Mouse (Mus musculus) MEL (cell line): ENCODE measurements at regions not wholly inside any gene's neighbourhood (a gene's known extent, or its start where the extent isn't known, plus 50 kb on each side); places are given as distances from the start of the nearest gene placed in this dataset.

Experiments used
- DNase-seq: peaks from one replicate; pipeline ENCODE4 v3.0.0; 2011; ENCODE audit warnings: low read depth, low spot score
- H3K27ac ChIP-seq: 2 replicates; pipeline ENCODE4 v1.5.1; 2012; ENCODE audit warnings: low read depth, mild to moderate bottlenecking, control low read depth, low read length, moderate library complexity; ENCODE audit not compliant: control insufficient read depth
- H3K27me3 ChIP-seq, 2 experiments: fragments of 150-350 bp in 1 of 2; sonication (generic) in 1 of 2; 2 replicates each; pipeline ENCODE4 v1.6.1; 2012; ENCODE audit warnings: low read length in 2 of 2, mild to moderate bottlenecking in 2 of 2, improper control_type of control experiment in 1 of 2, moderate library complexity in 1 of 2; ENCODE audit not compliant: insufficient read depth in 2 of 2, control insufficient read depth in 1 of 2
- H3K36me3 ChIP-seq, 2 experiments: 2 replicates each; pipeline ENCODE4 v1.6.1; 2012 to 2014; ENCODE audit warnings: low read length in 2 of 2, improper control_type of control experiment in 1 of 2, inconsistent platforms in 1 of 2, mild to moderate bottlenecking in 1 of 2; ENCODE audit not compliant: insufficient read depth in 2 of 2, control insufficient read depth in 1 of 2
- H3K4me1 ChIP-seq, 2 experiments: fragments of 150-350 bp in 1 of 2; sonication (generic) in 1 of 2; 2 replicates each; pipeline ENCODE4 v1.6.1; 2012; ENCODE audit warnings: low read length in 2 of 2, improper control_type of control experiment in 1 of 2, mild to moderate bottlenecking in 1 of 2; ENCODE audit not compliant: insufficient read depth in 2 of 2, control insufficient read depth in 1 of 2
- H3K4me3 ChIP-seq, 2 experiments: fragments of 150-350 bp in 1 of 2; sonication (generic) in 1 of 2; 2 replicates each; pipeline ENCODE4 v1.5.1; 2012; ENCODE audit warnings: low read depth in 2 of 2, low read length in 2 of 2, mild to moderate bottlenecking in 2 of 2, moderate library complexity in 2 of 2, control low read depth in 1 of 2, improper control_type of control experiment in 1 of 2; ENCODE audit not compliant: control insufficient read depth in 1 of 2, insufficient read depth in 1 of 2
- H3K79me2 ChIP-seq: 2 replicates; pipeline ENCODE4 v1.6.1; 2012; ENCODE audit warnings: mild to moderate bottlenecking, low read length, moderate library complexity; ENCODE audit not compliant: control insufficient read depth, poor library complexity, insufficient read depth
- H3K9ac ChIP-seq: 2 replicates; pipeline ENCODE4 v1.6.1; 2012; ENCODE audit warnings: low read depth, mild to moderate bottlenecking, control low read depth, low read length, moderate library complexity; ENCODE audit not compliant: control insufficient read depth, poor library complexity, severe bottlenecking
- H3K9me3 ChIP-seq: fragments of 150-350 bp; sonication (generic); replicated peaks from 2 replicates; pipeline ENCODE4 v1.6.1; 2012; ENCODE audit warnings: mild to moderate bottlenecking, low read length, improper control_type of control experiment, moderate library complexity; ENCODE audit not compliant: insufficient read depth
- CHD1 ChIP-seq: IDR thresholded peaks from 2 replicates; pipeline ENCODE4 v1.6.1; 2012; ENCODE audit warnings: low read depth, mild to moderate bottlenecking, inconsistent platforms, low read length, improper control_type of control experiment
- ELF1 ChIP-seq: IDR thresholded peaks from 2 replicates; pipeline ENCODE4 v1.6.1; 2014; ENCODE audit warnings: low read depth, mild to moderate bottlenecking, inconsistent platforms, low read length, improper control_type of control experiment, moderate library complexity
- EP300 ChIP-seq, 2 experiments: IDR thresholded peaks; 2 replicates each; pipeline ENCODE4 v1.6.1; 2011; ENCODE audit warnings: improper control_type of control experiment in 2 of 2, low read length in 2 of 2, low read depth in 1 of 2, mild to moderate bottlenecking in 1 of 2
- GABPA ChIP-seq: IDR thresholded peaks from 2 replicates; pipeline ENCODE4 v1.6.1; 2012; ENCODE audit warnings: low read depth, mild to moderate bottlenecking, inconsistent platforms, low read length, improper control_type of control experiment, moderate library complexity
- MAX ChIP-seq: IDR thresholded peaks from 2 replicates; pipeline ENCODE4 v1.6.1; 2011; ENCODE audit warnings: low read length, improper control_type of control experiment
- MEF2A ChIP-seq: IDR thresholded peaks from 2 replicates; pipeline ENCODE4 v1.6.1; 2014; ENCODE audit warnings: low read depth, mild to moderate bottlenecking, inconsistent platforms, low read length, improper control_type of control experiment; ENCODE audit not compliant: poor library complexity, insufficient replicate concordance, severe bottlenecking; ENCODE audit errors: extremely low read depth
- MXI1 ChIP-seq: IDR thresholded peaks from 2 replicates; pipeline ENCODE4 v1.6.1; 2011; ENCODE audit warnings: mild to moderate bottlenecking, low read depth, low read length, improper control_type of control experiment
- MYC ChIP-seq: IDR thresholded peaks from 2 replicates; pipeline ENCODE4 v1.6.1; 2011; ENCODE audit warnings: low read depth, mild to moderate bottlenecking, low read length, improper control_type of control experiment, moderate library complexity
- NELFE ChIP-seq: IDR thresholded peaks from 2 replicates; pipeline ENCODE4 v1.6.1; 2011; ENCODE audit warnings: low read depth, low read length, improper control_type of control experiment
- RAD21 ChIP-seq: IDR thresholded peaks from 2 replicates; pipeline ENCODE4 v1.6.1; 2011; ENCODE audit warnings: mild to moderate bottlenecking, low read depth, low read length, improper control_type of control experiment
- SMC3 ChIP-seq: IDR thresholded peaks from 2 replicates; pipeline ENCODE4 v1.6.1; 2011; ENCODE audit warnings: low read depth, low read length, improper control_type of control experiment
- TAL1 ChIP-seq: IDR thresholded peaks from 2 replicates; pipeline ENCODE4 v1.6.1; 2012; ENCODE audit warnings: mild to moderate bottlenecking, inconsistent platforms, low read length, moderate library complexity, mixed read lengths
- TCF12 ChIP-seq: IDR thresholded peaks from 2 replicates; pipeline ENCODE4 v1.6.1; 2014; ENCODE audit warnings: low read depth, mild to moderate bottlenecking, inconsistent platforms, low read length, improper control_type of control experiment, moderate library complexity
- UBTF ChIP-seq: IDR thresholded peaks from 2 replicates; pipeline ENCODE4 v1.6.1; 2012; ENCODE audit warnings: low read depth, mild to moderate bottlenecking, inconsistent platforms, low read length, improper control_type of control experiment, moderate library complexity, borderline replicate concordance; ENCODE audit not compliant: insufficient read depth
- USF1 ChIP-seq: IDR thresholded peaks from 2 replicates; pipeline ENCODE4 v1.6.1; 2014; ENCODE audit warnings: low read depth, mild to moderate bottlenecking, inconsistent platforms, low read length, improper control_type of control experiment, moderate library complexity
- ZC3H11A ChIP-seq: IDR thresholded peaks from 2 replicates; pipeline ENCODE4 v1.6.1; 2012; ENCODE audit warnings: low read depth, mild to moderate bottlenecking, inconsistent platforms, low read length, improper control_type of control experiment

DNA sequence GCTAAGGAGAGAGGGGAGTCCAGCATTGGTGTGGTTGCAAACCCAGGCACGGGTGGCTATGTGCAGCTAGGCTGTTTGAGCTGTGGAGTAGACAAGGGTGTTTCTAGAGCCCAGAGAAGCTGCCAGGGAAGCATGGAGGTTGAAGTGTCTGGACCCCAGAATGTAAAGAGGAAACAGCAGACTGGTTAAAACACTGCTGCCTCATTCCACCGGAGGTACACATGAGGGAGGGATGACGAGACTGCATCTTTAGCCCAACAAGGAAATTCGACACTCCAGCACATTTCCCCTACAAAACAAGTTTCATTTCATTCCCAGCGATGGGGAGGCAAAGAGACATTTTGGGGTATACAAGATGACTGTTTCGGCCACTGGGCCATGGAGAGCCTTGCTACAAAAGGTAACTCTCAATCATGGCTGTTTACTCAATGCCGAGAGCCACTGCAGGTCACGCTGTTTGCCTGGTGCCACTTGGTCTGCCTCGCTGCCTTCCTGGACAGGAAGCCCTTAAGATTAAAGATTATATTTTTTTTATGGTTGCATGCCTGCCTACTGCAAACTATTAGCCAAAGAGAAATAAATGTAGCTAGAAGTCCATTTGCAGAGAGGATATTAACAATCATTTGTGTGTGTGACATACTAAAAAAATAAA is 176.9 kb upstream of the Arglu1 start:
- H3K36me3 ChIP-seq = no peaks in the 10 kb centered on the region
- no peak overlapping the region for H3K4me3 ChIP-seq
- DNase-seq = no peak
- no peak for TF ChIP-seq EP300 (IDR thresholded peaks at IDR 0.05; ENCODE audit: low read depth in 1 of 2, low read length in 2 of 2)
- TF ChIP-seq SMC3 = no peak
- no peak for TF ChIP-seq TCF12
- no peak for TF ChIP-seq MYC
- no peak for TF ChIP-seq TAL1
- no peak for TF ChIP-seq GABPA
- TF ChIP-seq USF1 = no peak
- TF ChIP-seq MAX = no peak
- no peak for TF ChIP-seq MXI1
- TF ChIP-seq CHD1 = no peak
- no peak for TF ChIP-seq MEF2A
- TF ChIP-seq ZC3H11A = no peak
- TF ChIP-seq RAD21 = no peak
- TF ChIP-seq, all 39 proteins: peak for 0
- Histone ChIP-seq H3K27me3 (no peaks in the 10 kb centered on the region), H3K4me1 (no peaks in the 10 kb centered on the region), H3K9ac (no peak overlapping the region), H3K9me3 (no peaks in the 10 kb centered on the region), H3K79me2 (no peaks in the 10 kb centered on the region), H3K27ac (no peak overlapping the region)

DNA sequence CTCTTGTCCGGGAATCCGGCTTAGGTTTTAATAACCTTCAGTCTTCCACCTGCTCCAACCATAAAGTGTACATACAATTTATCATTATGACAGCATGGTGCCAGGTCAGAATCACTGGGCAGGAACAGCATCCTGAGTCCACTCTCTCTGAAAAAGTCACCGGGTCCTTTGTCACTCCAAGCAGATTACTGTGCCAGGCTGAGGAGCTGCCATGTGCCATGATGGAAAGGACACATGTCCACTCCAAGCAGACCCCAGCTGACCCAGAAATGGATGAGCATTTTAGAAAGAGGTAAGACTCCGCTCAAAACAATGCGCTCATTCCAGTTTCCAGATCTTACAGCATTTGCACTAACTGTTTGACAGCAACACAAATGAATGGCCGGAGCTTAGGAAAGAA is 172.4 kb upstream of the Arglu1 start:
- TF ChIP-seq UBTF (no peak), NELFE (no peak), SMC3 (no peak), ELF1 (no peak), GABPA (no peak)
- no peaks in the 10 kb centered on the region for H3K79me2 ChIP-seq
- no peak for DNase-seq
- H3K4me1 ChIP-seq = no peaks in the 10 kb centered on the region
- no peaks in the 10 kb centered on the region for H3K36me3 ChIP-seq
- no peak overlapping the region for H3K9ac ChIP-seq
- no peak overlapping the region for H3K4me3 ChIP-seq
- H3K27me3 ChIP-seq = no peaks in the 10 kb centered on the region
- H3K9me3 ChIP-seq = no peaks in the 10 kb centered on the region
- no peak overlapping the region for H3K27ac ChIP-seq
